Mouse (Mus musculus) left cerebral cortex, adult 8-10 months (tissue): ENCODE data around the gene Egln3. TPM values are rescaled to one million over a fixed set of nuclear protein-coding genes. Genes with fewer than 3 reads are reported as not detected.
A peak's percentile ranks its signal among the peaks of the same experiment; 100 is the strongest.

ENCODE experiments used
- DNase-seq, 2 experiments: peaks; one replicate each; pipeline ENCODE4 v3.0.0; 2022; ENCODE audit warnings: low spot score in 2 of 2
- total RNA-seq, 4 experiments: library from RNA; stranded (reverse); gene quantifications; 2 replicates each; pipeline ENCODE4 v1.2.4; 2022

Egln3 gene
- 10 to 100 TPM in 1 of 4 experiments, 1 to 10 TPM in 3; 8.8 to 10.8 (median 9.7) TPM for total RNA-seq

GRCm38 (mm10) chr12:54203656-54204045, at the start of gene Egln3:
Egln3 (minus strand) TSS chr12:54203860.
- peak; percentile 32 to 57 for DNase-seq

- DNase-seq, result no peak
These were observed 49.8 kb upstream of the Egln3 start for GRCm38 (mm10) chr12:54253449-54253848.

- peak; percentile 10 to 67 for DNase-seq
These were observed 48.3 kb upstream of the Egln3 start for GRCm38 (mm10) chr12:54251942-54252400.

GRCm38 (mm10) chr12:54247835-54248234, 44.2 kb upstream of the Egln3 start:
- DNase-seq, result no peak

- DNase-seq, result no peak
These were observed 39.5 kb upstream of the Egln3 start for GRCm38 (mm10) chr12:54243158-54243557.

- DNase-seq, result no peak
These were observed 38.3 kb upstream of the Egln3 start for GRCm38 (mm10) chr12:54241976-54242375.

- DNase-seq, result no peak
These were observed 30.1 kb upstream of the Egln3 start for GRCm38 (mm10) chr12:54233794-54234193.

- no peak for DNase-seq
These were observed 29.4 kb upstream of the Egln3 start for GRCm38 (mm10) chr12:54232996-54233603.

GRCm38 (mm10) chr12:54232456-54232855, 28.8 kb upstream of the Egln3 start:
- DNase-seq, result no peak

- DNase-seq, result no peak
These were observed 23.9 kb upstream of the Egln3 start for GRCm38 (mm10) chr12:54227551-54227950.

GRCm38 (mm10) chr12:54226341-54226740, 22.7 kb upstream of the Egln3 start:
- DNase-seq, result no peak

GRCm38 (mm10) chr12:54225610-54226009, 21.9 kb upstream of the Egln3 start:
- DNase-seq, result no peak

GRCm38 (mm10) chr12:54225090-54225489, 21.4 kb upstream of the Egln3 start:
- DNase-seq, result no peak

- no peak for DNase-seq
These were observed 18.5 kb upstream of the Egln3 start for GRCm38 (mm10) chr12:54222036-54222760.

GRCm38 (mm10) chr12:54216673-54217072, 13.0 kb upstream of the Egln3 start:
- no peak for DNase-seq

- no peak for DNase-seq
These were observed 10.8 kb upstream of the Egln3 start for GRCm38 (mm10) chr12:54214426-54214825.

- no peak for DNase-seq
These were observed 10.2 kb upstream of the Egln3 start for GRCm38 (mm10) chr12:54213871-54214270.

- DNase-seq, result no peak
These were observed 9.6 kb upstream of the Egln3 start for GRCm38 (mm10) chr12:54213230-54213629.

GRCm38 (mm10) chr12:54209182-54209563, 5.5 kb upstream of the Egln3 start:
- DNase-seq, result no peak

- DNase-seq, result no peak
These were observed 4.9 kb upstream of the Egln3 start for GRCm38 (mm10) chr12:54208433-54209181.

GRCm38 (mm10) chr12:54205731-54206130, 2.1 kb upstream of the Egln3 start:
- no peak for DNase-seq

GRCm38 (mm10) chr12:54205195-54205594, 1.5 kb upstream of the Egln3 start:
- DNase-seq, result no peak
